7 mouse cellular contexts compared by ENCODE assay signal in the genomic region with DNA sequence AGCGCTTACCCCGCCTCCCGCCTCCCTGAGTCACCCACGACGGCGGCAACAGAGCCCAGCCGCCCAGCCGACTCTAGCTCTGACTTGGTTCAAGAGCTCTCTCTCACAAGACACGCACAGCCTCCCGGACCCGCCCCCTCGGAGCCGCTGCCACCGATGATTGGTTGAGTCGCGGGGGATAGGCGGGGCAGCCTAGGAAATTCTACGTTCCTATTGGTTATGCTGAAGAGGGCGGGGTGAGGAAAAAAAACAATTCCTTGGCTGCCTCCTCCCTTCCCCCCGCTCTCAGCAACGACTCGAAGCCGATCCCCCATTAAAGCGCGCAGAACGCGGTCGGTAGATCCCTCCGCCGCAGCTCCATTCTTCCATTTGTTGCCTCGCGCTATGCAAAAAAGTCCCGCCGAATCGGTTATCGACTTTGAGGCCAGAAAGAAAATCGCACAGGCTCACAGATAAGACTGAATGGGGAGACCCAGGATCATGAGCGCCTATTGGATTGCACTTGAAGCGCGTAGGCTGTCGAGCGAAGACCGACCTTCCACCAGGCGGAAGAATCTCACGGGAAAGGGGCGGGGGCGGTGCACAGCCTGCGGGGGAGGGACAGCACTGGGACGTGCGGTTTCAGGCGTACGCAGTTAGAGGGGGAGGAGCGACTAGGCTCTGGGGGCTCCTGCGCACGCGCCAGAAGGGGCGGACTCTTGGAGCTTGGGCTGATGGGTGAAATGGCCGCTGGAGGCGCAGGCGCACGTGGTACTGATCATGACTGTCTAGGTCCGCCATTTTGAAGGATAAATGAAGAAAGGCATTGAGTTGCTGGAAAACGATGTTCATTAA. TPM values are rescaled to one million over a fixed set of nuclear protein-coding genes. Genes with fewer than 3 reads are reported as not detected.
DNase-seq lines count a peak whose midpoint lies in the region; ATAC-seq lines count a peak whose summit lies in the region.

Kdm3a (minus strand) TSS at position 162 of the 834 bp plus-strand sequence.

- no peaks in the 10 kb centered on the region for H3K27me3 ChIP-seq in intestine, embryonic 15.5 days (replicated peaks)
- peaks cover 17% of the 10 kb centered on the region for H3K27me3 ChIP-seq in midbrain, embryonic 10.5 days (ENCODE audit: low read depth, poor library complexity, severe bottlenecking)

- WGBS in intestine, embryonic 15.5 days: 1% methylated on average over 62 of the region's 63 CpGs
- WGBS in midbrain, embryonic 10.5 days: under 1% methylated on average over 63 of the region's 63 CpGs

- H3K4me1 ChIP-seq in intestine, embryonic 15.5 days (replicated peaks): peaks cover 7% of the 10 kb centered on the region; the same call in 1 of the 2 replicates
- H3K4me1 ChIP-seq in midbrain, embryonic 10.5 days: peaks cover 34% of the 10 kb centered on the region

- no peaks in the 10 kb centered on the region for H3K36me3 ChIP-seq in intestine, embryonic 15.5 days
- H3K36me3 ChIP-seq in midbrain, embryonic 10.5 days: peaks cover 33% of the 10 kb centered on the region

- peak within 1 kb of the TSS; percentile 99 for H3K27ac ChIP-seq in intestine, embryonic 15.5 days
- H3K27ac ChIP-seq in midbrain, embryonic 10.5 days (replicated peaks): peak within 1 kb of the TSS; percentile 98

- peak; percentile 99 for DNase-seq in adrenal gland, adult 2 months
- DNase-seq in embryo, embryonic 11.5 days (ENCODE audit: low read depth, low spot score): peak; percentile 98
- peak; percentile 97 to 98 for DNase-seq in gastrocnemius, postnatal 36 days
- peak; percentile 97 to 99 for DNase-seq in left cerebral cortex, postnatal 25 days (ENCODE audit: low spot score in 2 of 2)
- peak; percentile 99 for DNase-seq in midbrain, embryonic 10.5 days (ENCODE audit: low spot score)
- peak; percentile 99 for DNase-seq in right cerebral cortex, postnatal 4 days

- H3K9me3 ChIP-seq in intestine, embryonic 15.5 days: no peaks in the 10 kb centered on the region
- peaks cover 3% of the 10 kb centered on the region; the same call in 1 of the 2 replicates for H3K9me3 ChIP-seq in midbrain, embryonic 10.5 days (replicated peaks)

- H3K4me2 ChIP-seq in intestine, embryonic 15.5 days (replicated peaks): peak within 1 kb of the TSS; percentile 72

- H3K4me3 ChIP-seq in intestine, embryonic 15.5 days (replicated peaks): peak within 1 kb of the TSS; percentile 83
- peak within 1 kb of the TSS; percentile 89 for H3K4me3 ChIP-seq in midbrain, embryonic 10.5 days

- peak; percentile 96 for ATAC-seq in intestine, embryonic 15.5 days

- intact Hi-C loops in gastrocnemius, postnatal 36 days (cut with DNase I): loop anchor here (5.0 kb wide), 1 partner anchor 169 kb away; no protein-coding TSS in a partner anchor
- intact Hi-C loops in left cerebral cortex, postnatal 25 days (cut with DNase I): loop anchor here (2.0 to 5.0 kb wide), 4 partner anchors 76 to 362 kb away; partner anchors contain the start of gene Krcc1

- peak within 1 kb of the TSS; percentile 86 for H3K9ac ChIP-seq in intestine, embryonic 15.5 days

RNA-seq across cellular contexts. Expression of gene Kdm3a, which starts in this region (rescaled TPM):
- total RNA-seq in adrenal gland, adult 2 months (2021): 10 to 100 TPM; 21.1 to 31.4 TPM
- polyA plus RNA-seq in adrenal gland, adult 2 months (2012; rRNA removed): 3.1 and 3.3 TPM in 2 replicates
- 10 to 100 TPM; 11.3 to 13.7 TPM for total RNA-seq in gastrocnemius, postnatal 36 days (2021)
- 41.9 and 45.2 TPM in 2 replicates for polyA plus RNA-seq in intestine, embryonic 15.5 days (2015; fragmentation: Nextera tagmentation; extraction: Ambion mirVana)
- 10 to 100 TPM; 37.8 to 44.2 TPM for total RNA-seq in left cerebral cortex, postnatal 25 days (2021)
- polyA plus RNA-seq in midbrain, embryonic 10.5 days (2016; fragmentation: Nextera tagmentation; extraction: Ambion mirVana): 76.8 and 87.7 TPM in 2 replicates

Comparison
In these comparisons a context has a peak if more than half of its experiments do, and no peak if none do; other contexts are left out.
1. Peak in every context shown above with its lines: DNase-seq, ATAC-seq, H3K4me3 ChIP-seq and H3K27ac ChIP-seq.
2. RNA of gene Kdm3a (polyA plus RNA-seq): 76.8 to 87.7 TPM in midbrain, embryonic 10.5 days and 41.9 to 45.2 TPM in intestine, embryonic 15.5 days; 3.1 to 3.3 TPM in adrenal gland, adult 2 months; every median in the first group is over 10 times any median in the second.